Mouse (Mus musculus) thymus, postnatal 10 days (tissue): ENCODE measurements at regions not wholly inside any gene's neighbourhood (a gene's known extent, or its start where the extent isn't known, plus 50 kb on each side); places are given as distances from the start of the nearest gene placed in this dataset.

Experiments used
- DNase-seq, 2 experiments: peaks; one replicate each; pipeline ENCODE4 v3.0.0; 2021; ENCODE audit warnings: low spot score in 2 of 2

GRCm38 (mm10) chr3:9884691-9885354 lies 203.1 kb upstream of the Gm9833 start:
- DNase-seq, result peak in 1 of 2 experiments; percentile 44

DNA sequence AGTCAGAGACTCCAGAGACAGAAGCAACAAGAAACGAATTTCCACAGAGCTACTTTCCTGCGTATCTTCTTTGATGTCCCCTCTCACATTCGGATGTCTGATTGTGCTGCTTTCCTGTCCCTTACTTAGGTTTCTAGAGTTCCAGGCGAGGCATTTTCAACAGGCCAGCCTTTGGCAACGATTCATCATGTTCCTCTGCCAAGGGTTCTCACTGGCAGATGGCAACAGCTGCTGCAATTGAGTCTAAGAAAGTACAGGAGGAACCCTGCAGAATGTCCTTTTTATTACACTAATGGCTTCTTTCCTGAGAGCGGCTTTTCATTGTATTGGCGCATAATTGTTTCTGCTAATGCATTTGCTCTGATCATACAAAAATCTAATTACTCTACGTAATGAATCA lies 202.3 kb upstream of the Gm9833 start:
- DNase-seq, result no peak

GRCm38 (mm10) chr3:9886077-9886476 lies 201.8 kb upstream of the Gm9833 start:
- no peak for DNase-seq

GRCm38 (mm10) chr3:9886765-9887626 lies 200.9 kb upstream of the Gm9833 start:
- DNase-seq, result peak; percentile 83 to 92

DNA sequence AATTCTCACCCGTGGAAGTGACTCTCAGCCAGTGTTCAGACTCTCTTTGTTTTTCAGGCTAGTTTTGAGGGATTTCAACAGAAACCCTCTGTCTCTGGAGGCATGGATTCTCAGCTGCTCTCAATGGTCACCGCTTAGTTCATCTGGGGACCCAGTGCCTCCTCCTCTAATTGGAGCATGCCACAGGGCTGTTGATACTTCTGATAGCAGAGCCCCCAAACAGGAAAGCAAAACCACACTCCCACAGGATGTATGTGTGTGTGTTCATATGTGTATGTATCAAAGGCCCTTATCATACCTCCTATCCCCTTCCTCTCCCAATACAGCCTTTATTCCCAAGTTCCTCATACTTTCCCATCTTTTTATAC lies 200.3 kb upstream of the Gm9833 start:
- peak in 1 of 2 experiments; percentile 42 for DNase-seq

- DNase-seq, result no peak
Observed at GRCm38 (mm10) chr3:9888051-9888450, 199.9 kb upstream of the Gm9833 start.

- DNase-seq, result no peak
Observed at GRCm38 (mm10) chr3:9892884-9893494, 194.9 kb upstream of the Gm9833 start.

DNA sequence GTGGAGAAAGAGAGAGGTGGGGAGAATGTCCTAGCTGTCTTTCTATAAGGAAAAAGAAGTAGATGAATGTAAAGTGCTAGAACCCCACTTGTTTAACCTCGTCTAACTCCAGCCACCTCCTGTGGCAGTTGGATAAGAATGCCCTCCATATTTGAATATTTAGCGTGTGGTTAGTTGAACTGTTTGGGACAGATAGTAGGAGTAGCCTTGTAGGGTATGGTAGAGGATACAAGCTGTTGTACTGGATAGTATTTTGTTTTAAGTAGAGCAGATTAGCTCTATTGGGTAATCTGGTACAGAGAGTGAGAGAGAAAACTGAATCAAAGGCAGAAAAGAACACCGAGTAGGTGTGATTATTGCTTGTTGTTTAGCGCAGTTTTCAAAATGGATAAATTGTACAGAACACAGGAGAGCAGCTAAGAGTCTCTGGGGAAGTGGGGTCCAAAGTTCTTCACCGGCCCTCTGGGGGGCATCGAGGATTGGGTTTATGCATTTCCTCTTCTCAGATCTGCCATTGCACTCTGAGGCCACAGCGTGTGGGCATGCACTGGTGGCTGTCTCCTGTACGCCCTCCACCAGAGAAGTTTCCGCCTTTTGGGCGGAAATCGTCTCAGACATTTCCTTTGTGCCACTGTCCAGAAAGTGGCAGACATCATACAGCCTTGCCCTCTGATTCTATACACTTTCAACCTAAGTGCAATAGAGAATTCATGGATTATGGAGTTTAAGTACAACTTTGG lies 192.3 kb upstream of the Gm9833 start:
- peak in 1 of 2 experiments; percentile 33 for DNase-seq

- no peak for DNase-seq
Observed at GRCm38 (mm10) chr3:9896303-9896702, 191.6 kb upstream of the Gm9833 start.

DNA sequence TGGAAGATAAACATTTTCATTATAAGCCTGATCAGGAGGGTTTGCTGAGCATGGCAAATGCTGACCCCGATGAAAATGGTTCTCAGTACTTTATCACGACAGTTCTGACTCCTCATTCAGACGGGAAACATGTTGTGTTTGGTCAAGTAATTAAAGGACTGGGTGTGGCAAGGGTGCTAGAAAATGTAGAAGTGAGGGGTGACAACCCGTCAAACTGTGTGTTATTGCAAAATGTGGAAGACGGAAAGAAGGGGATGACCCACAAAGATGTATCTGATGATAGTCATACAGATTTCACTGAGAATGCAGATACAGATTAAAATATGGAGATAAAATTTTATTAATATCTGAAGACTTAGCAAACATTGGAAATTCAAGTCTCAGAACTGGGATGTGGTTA lies 186.2 kb upstream of the Gm9833 start:
- DNase-seq, result no peak

- DNase-seq, result no peak
Observed at GRCm38 (mm10) chr3:9913357-9913756, 174.6 kb upstream of the Gm9833 start.

GRCm38 (mm10) chr3:9916538-9917106 lies 171.3 kb upstream of the Gm9833 start:
- no peak for DNase-seq

- DNase-seq, result no peak
Observed at GRCm38 (mm10) chr3:9920331-9920730, 167.6 kb upstream of the Gm9833 start.

GRCm38 (mm10) chr3:9921730-9922129 lies 166.2 kb upstream of the Gm9833 start:
- DNase-seq, result no peak

DNA sequence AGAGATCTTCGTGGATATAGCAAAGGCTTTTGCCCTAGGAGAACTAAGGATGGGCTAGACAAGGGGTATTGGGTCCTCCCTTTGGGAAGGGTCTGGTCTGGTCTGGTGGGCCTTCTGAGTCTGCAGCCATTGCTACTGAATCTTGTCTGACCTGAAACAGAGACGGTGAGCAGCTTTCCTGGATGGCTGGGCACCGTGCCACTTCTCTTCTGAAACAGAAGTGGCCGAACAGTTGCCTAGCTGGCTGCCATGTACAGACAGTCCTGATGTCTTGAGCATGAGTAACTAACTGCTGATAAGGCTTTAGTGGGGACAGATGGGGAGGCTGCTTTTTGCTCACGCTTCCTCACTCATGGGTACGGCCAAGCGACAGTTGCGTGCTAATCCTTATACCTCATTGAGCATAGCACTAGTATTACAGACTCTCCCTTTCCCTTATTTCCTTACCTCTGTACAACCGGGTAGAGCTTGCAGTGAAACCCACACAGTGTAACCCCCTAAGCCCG lies 165.3 kb upstream of the Gm9833 start:
- no peak for DNase-seq

GRCm38 (mm10) chr3:9924630-9925029 lies 163.3 kb upstream of the Gm9833 start:
- no peak for DNase-seq

GRCm38 (mm10) chr3:9936853-9937441 lies 151.0 kb upstream of the Gm9833 start:
- DNase-seq, result no peak

- no peak for DNase-seq
Observed at GRCm38 (mm10) chr3:9938651-9939050, 149.3 kb upstream of the Gm9833 start.

GRCm38 (mm10) chr3:9942631-9943030 lies 145.3 kb upstream of the Gm9833 start:
- peak in 1 of 2 experiments; percentile 4 for DNase-seq

- peak; percentile 72 to 82 for DNase-seq
Observed at GRCm38 (mm10) chr3:9947357-9948065, 140.4 kb upstream of the Gm9833 start.
